In genomic region chr9:96536093-96536492, GRCm38 (mm10) we compare ENCODE assay signal across 11 mouse cellular contexts. TPM values are rescaled to one million over a fixed set of nuclear protein-coding genes. Genes with fewer than 3 reads are reported as not detected.
"Had no signal": no experiment of that assay in that cellular context is flagged by ENCODE, and none has a peak within 500 bp of the region (broad histone marks: within the 10 kb centered on the region; RNA-seq: fewer than 3 reads in every experiment).

No protein-coding gene starts in this region.

RNA-seq across cellular contexts. Expression of gene Gm28729, which starts 11.0 kb away (rescaled TPM):
- total RNA-seq: megakaryocyte progenitor cell, adult 5-6 weeks; monocyte, adult 5-6 weeks; neutrophil, adult 5-6 weeks had no signal
- polyA plus RNA-seq: lung, embryonic 14.5 days; midbrain, embryonic 11.5 days; midbrain, embryonic 13.5 days; neural tube, embryonic 12.5 days; neural tube, embryonic 14.5 days; spleen, adult 2 months; stomach, embryonic 15.5 days; stomach, postnatal 0 days had no signal
